Mouse (Mus musculus) intestine, embryonic 16.5 days (tissue): Measurements from ENCODE around the gene Pgm2l1. TPM values are rescaled to one million over a fixed set of nuclear protein-coding genes. Genes with fewer than 3 reads are reported as not detected.

ENCODE experiments used
- ATAC-seq: fragments of 200-750 bp; cut with Nextera tagmentation; 2 replicates; pipeline ENCODE4 v1.8.0; 2017; ENCODE audit warnings: moderate TSS enrichment, moderate library complexity
- H3K27ac ChIP-seq: fragments of 300-500 bp; sonication (generic); 2 replicates; pipeline ENCODE4 v1.5.1; 2014; ENCODE audit warnings: mild to moderate bottlenecking, low read length
- H3K27me3 ChIP-seq: fragments of 300-500 bp; sonication (generic); replicated peaks from 2 replicates; pipeline ENCODE4 v1.6.1; 2014; ENCODE audit warnings: low read length, control low read depth, mixed read lengths; ENCODE audit not compliant: control insufficient read depth, insufficient read depth
- H3K36me3 ChIP-seq: fragments of 300-500 bp; sonication (generic); 2 replicates; pipeline ENCODE4 v1.6.1; 2014; ENCODE audit warnings: low read length, control low read depth; ENCODE audit not compliant: control insufficient read depth, insufficient read depth
- H3K4me1 ChIP-seq: fragments of 300-500 bp; sonication (generic); 2 replicates; pipeline ENCODE4 v1.6.1; 2014; ENCODE audit warnings: low read length, control low read depth, mixed read lengths; ENCODE audit not compliant: control insufficient read depth, insufficient read depth
- H3K4me2 ChIP-seq: fragments of 300-500 bp; sonication (generic); 2 replicates; pipeline ENCODE4 v1.6.1; 2014; ENCODE audit warnings: low read depth, low read length, control low read depth
- H3K4me3 ChIP-seq: fragments of 300-500 bp; sonication (generic); 2 replicates; pipeline ENCODE4 v1.5.1; 2014; ENCODE audit warnings: mild to moderate bottlenecking, low read length
- H3K9ac ChIP-seq: fragments of 300-500 bp; sonication (generic); 2 replicates; pipeline ENCODE4 v1.6.1; 2014; ENCODE audit warnings: low read depth, low read length
- H3K9me3 ChIP-seq: fragments of 300-500 bp; sonication (generic); 2 replicates; pipeline ENCODE4 v1.6.1; 2016; ENCODE audit warnings: low read length, control low read depth; ENCODE audit not compliant: control insufficient read depth
- WGBS: fragments of 180-500 bp; shearing (Covaris S2); extraction: QIAGEN DNeasy Blood & Tissue Kit; methylation state at CpG from one replicate; pipeline ENCODE4 v1.1.7; 2014; 5-methylcytosine and 5-hydroxymethylcytosine counted together
- polyA plus RNA-seq: library from polyadenylated mRNA; unstranded; fragments of >200 nt; fragmentation: Nextera tagmentation; extraction: Ambion mirVana; gene quantifications from 2 replicates; pipeline ENCODE4 v1.2.1, GENCODE M21; 2015

Gene Pgm2l1
- polyA plus RNA-seq, 1 experiment from 2014 or later, result 2.0 TPM

DNA sequence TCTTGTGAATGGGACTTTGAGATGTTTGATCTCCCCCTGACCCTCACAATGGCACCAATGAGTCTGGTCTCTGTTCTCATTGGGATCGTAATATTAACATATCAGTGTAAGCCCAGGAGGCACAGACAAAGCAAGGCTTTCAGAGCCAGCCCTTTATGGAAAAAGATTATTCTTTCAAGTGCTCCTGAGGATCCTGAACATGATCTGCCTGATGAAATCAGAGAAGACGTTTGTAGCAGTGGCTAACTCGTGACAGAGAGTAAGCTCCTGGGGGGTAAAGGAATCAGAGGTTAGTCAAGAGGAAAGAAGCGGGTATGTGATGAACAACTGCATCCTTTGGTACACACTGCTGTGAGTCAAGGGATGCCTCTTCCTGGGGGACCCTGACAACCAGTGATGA, 37.0 kb upstream of the Pgm2l1 start:
- WGBS, result 60% methylated on average over 4 of the region's 4 CpGs
- Histone ChIP-seq H3K36me3 (no peaks in the 10 kb centered on the region), H3K9ac (no peak overlapping the region), H3K4me3 (no peak overlapping the region), H3K9me3 (no peaks in the 10 kb centered on the region), H3K4me1 (no peaks in the 10 kb centered on the region), H3K4me2 (no peak overlapping the region), H3K27me3 (no peaks in the 10 kb centered on the region), H3K27ac (no peak overlapping the region)
- no peak for ATAC-seq

DNA sequence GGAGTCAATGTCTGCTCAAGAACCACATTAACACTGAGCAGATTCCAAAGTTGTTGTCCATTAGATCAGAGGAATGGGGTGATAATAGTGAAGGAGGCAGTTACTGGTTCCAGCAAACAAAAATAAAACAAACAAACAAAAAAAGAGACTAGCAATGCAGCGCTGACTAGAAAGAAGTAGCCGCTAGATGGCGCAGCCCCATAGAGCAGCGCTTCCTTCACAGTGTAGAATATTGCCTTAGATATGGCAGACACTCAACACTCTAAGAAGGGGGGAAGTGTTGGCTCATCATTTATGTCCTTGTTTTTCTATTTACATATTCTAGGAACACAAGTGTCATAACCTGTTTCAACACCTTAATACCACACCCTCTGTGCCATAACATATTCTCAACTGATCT, 36.4 kb upstream of the Pgm2l1 start:
- Histone ChIP-seq H3K9me3 (no peaks in the 10 kb centered on the region), H3K4me3 (no peak overlapping the region), H3K9ac (no peak overlapping the region), H3K36me3 (no peaks in the 10 kb centered on the region), H3K4me2 (no peak overlapping the region), H3K27ac (no peak overlapping the region), H3K27me3 (no peaks in the 10 kb centered on the region), H3K4me1 (no peaks in the 10 kb centered on the region)
- ATAC-seq, result peak; percentile 60; the same call in 1 of the 2 replicates
- WGBS, result 4% methylated on average over 4 of the region's 4 CpGs

DNA sequence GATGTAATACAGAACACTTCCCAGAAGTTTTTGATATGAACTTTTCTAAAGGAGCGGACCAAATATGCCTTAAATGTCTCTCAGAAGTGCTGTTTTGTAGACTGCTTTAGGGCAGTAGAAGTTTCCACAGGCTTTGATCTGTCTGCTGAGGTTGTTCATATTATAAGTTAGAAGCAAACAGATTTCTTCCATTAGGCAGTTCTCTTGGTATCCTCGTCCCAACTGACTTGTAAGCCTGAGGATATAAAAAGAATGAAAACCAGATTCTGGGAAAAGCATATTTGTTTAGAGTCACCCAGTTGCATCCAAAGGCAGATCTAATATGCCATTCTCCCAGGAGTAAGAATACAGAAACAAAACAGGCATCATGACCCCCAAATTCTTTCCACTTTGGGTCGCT, 26.0 kb upstream of the Pgm2l1 start:
- H3K4me1 ChIP-seq, result no peaks in the 10 kb centered on the region

DNA sequence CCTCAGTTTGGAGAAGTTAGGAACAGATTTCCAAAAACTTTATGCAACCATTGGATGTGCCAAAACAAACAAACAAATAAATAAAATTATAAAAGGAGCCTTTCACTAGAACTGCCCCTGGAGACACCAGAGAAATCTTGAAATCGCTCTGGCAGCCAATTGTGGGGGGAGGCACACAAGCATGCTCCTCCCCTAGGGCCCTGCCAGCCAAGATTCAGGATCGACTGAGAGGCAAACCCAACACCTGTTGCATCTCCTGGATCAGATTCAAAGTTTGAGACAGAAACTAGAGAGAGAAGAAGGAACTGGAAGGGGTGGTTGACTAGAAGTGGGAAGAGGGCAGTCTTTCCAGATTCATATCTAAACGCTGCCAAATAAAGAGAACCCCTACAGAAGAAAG, 23.6 kb upstream of the Pgm2l1 start:
- H3K27me3 ChIP-seq, result no peaks in the 10 kb centered on the region
- no peaks in the 10 kb centered on the region for H3K9me3 ChIP-seq
- no peaks in the 10 kb centered on the region for H3K36me3 ChIP-seq
- H3K9ac ChIP-seq, result no peak overlapping the region
- no peak for ATAC-seq
- H3K4me3 ChIP-seq, result no peak overlapping the region
- no peak overlapping the region for H3K27ac ChIP-seq
- no peaks in the 10 kb centered on the region for H3K4me1 ChIP-seq
- H3K4me2 ChIP-seq, result no peak overlapping the region
- WGBS, result 62% methylated on average over 3 of the region's 3 CpGs

More for the DNA sequence above, 26.0 kb upstream of the Pgm2l1 start:
- Histone ChIP-seq H3K36me3 (no peaks in the 10 kb centered on the region), H3K4me3 (no peak overlapping the region), H3K9me3 (no peaks in the 10 kb centered on the region), H3K4me2 (no peak overlapping the region), H3K27ac (no peak overlapping the region), H3K9ac (no peak overlapping the region), H3K27me3 (no peaks in the 10 kb centered on the region)
- no peak for ATAC-seq
- 88% methylated on average over 3 of the region's 3 CpGs for WGBS

DNA sequence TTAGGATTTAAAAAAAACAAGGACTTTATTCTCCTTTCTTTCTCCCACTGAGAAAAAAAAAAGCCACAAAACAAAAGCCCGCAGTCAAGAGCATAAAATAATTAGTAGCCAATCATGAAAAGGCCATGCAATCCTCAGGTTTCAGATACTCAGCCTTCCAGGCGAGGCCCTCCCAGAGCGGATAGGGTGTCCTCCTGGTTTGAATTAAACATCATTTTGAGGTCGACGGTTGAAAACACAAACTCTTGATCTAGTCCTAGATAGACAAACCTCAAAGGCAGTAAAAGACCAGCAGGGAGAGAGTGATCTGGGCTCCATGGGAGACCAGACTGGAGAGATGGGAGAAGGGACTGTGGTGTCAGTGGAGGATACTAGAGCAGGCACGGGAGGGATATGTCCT, 22.3 kb upstream of the Pgm2l1 start:
- no peak overlapping the region for H3K4me3 ChIP-seq
- no peaks in the 10 kb centered on the region for H3K27me3 ChIP-seq
- no peaks in the 10 kb centered on the region for H3K4me1 ChIP-seq
- no peak overlapping the region for H3K9ac ChIP-seq
- WGBS, result 79% methylated on average over 6 of the region's 6 CpGs
- no peaks in the 10 kb centered on the region for H3K36me3 ChIP-seq
- no peak overlapping the region for H3K27ac ChIP-seq
- ATAC-seq, result no peak
- no peaks in the 10 kb centered on the region for H3K9me3 ChIP-seq
- H3K4me2 ChIP-seq, result no peak overlapping the region

DNA sequence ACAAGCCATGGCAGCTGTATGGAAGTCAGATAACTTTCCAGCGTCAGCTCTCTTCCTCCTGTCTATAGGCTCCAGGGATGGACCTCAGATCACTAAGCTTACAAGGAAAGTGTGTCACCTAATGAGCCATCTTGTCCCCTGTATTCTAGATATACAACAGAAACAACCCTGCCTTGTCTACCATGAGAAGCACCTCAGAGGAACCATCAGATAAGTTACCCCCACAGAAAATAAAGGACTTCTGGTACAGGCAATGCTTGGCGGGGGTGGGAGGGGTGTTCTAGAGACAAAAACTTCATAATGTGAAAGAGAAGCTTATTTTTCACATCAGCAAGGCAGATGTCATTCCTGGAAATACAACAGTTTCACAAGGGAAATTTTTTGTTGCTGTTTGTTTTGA, 21.1 kb upstream of the Pgm2l1 start:
- Histone ChIP-seq H3K27me3 (no peaks in the 10 kb centered on the region), H3K9me3 (no peaks in the 10 kb centered on the region), H3K36me3 (no peaks in the 10 kb centered on the region), H3K4me2 (no peak overlapping the region), H3K4me1 (no peaks in the 10 kb centered on the region), H3K9ac (no peak overlapping the region), H3K4me3 (no peak overlapping the region), H3K27ac (no peak overlapping the region)
- no peak for ATAC-seq
- WGBS, result 80% methylated on average over 2 of the region's 2 CpGs

DNA sequence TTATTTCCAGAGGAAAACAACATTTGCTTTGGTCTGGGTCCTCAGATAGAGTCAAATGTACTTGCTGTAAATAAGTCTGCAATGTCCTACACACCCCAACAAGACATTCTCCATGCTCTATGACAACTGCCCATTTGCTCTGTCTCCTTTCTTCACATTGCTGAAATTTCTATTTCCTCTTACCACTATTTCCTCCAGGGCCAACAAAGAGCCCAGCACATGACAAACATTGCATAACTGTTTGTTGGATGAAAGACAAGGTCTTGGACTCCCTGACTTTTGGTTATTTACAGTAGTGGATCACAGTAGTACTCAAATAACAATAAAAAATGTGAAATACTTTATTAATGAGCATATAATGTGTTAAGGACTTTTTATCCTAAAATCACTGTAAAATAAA, 19.3 kb upstream of the Pgm2l1 start:
- Histone ChIP-seq H3K4me2 (no peak overlapping the region), H3K36me3 (no peaks in the 10 kb centered on the region), H3K27me3 (no peaks in the 10 kb centered on the region), H3K27ac (no peak overlapping the region), H3K4me1 (no peaks in the 10 kb centered on the region), H3K9me3 (no peaks in the 10 kb centered on the region), H3K4me3 (no peak overlapping the region), H3K9ac (no peak overlapping the region)
- no peak for ATAC-seq

DNA sequence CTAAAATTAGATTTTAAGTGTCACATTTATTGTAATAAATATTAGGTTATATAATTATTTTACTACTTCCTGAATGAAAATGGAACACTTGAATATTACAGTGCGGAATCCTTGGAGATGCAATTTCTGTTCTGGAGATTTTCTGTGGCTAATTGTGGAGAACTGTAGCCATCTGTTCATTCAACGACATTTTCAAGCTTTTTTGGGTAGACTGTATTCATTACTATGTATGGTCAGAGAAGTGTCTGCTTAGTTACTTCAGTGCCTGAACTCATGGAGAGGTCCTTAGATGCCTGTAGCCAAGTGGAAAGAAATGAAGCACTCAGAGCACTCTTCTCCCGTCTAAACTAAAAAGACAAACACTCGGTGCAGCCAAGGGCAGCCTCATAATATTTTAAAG, 12.9 kb upstream of the Pgm2l1 start:
- Histone ChIP-seq H3K9ac (no peak overlapping the region), H3K9me3 (no peaks in the 10 kb centered on the region), H3K36me3 (no peaks in the 10 kb centered on the region), H3K4me2 (no peak overlapping the region), H3K4me3 (no peak overlapping the region), H3K4me1 (no peaks in the 10 kb centered on the region), H3K27ac (no peak overlapping the region), H3K27me3 (no peaks in the 10 kb centered on the region)
- no peak for ATAC-seq
- WGBS, result 61% methylated on average over 4 of the region's 4 CpGs

DNA sequence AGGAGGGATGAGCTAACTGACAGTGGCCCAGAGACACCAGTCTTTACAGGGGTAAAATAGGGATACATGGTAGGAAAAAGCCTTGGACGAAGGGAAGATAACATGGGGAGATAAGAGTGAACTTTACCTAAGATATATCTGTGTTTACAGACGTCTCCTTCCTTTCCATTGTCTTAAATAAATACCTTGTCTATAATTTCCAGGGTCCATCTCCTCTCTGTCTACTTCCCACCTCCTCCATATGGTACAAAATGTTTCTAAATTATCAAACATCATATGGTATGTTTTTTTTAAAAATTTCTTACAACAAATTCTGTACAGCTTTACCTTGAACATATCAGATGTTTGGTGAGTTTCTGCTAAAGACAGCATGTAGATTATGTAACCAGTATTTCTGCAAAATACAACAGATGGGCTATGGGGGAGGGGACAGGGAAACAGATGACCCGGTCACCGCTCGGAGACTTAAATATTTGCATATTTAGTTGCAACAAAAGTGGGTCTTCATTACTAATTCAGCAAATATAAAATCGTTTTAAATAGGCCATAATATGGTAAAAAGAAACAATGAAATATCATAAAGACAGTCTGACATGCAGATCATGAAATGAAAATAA, 12.0 kb upstream of the Pgm2l1 start:
- Histone ChIP-seq H3K4me2 (no peak overlapping the region), H3K4me3 (no peak overlapping the region), H3K9ac (no peak overlapping the region), H3K27ac (no peak overlapping the region), H3K4me1 (no peaks in the 10 kb centered on the region), H3K9me3 (no peaks in the 10 kb centered on the region), H3K36me3 (no peaks in the 10 kb centered on the region), H3K27me3 (no peaks in the 10 kb centered on the region)
- no peak for ATAC-seq
- 54% methylated on average over 6 of the region's 6 CpGs for WGBS

DNA sequence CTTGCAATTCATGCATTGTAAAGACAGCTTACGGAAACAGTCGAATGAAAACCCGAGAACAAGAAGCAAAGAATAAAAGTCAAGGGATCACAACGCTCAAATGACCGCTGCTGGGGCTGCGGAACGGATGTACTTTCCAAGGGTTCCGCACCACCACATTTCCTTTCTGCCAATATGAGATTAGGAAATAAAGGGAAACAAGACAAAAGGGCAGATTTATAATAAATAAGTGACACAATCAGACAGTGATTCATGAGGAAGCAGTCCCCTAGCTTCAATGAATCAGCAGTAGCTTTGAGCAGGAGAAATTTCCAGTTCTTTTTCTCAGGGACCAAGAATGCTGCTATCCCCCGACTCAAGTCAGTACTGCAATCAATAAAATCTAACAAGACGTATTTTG, 11.2 kb upstream of the Pgm2l1 start:
- Histone ChIP-seq H3K4me1 (no peaks in the 10 kb centered on the region), H3K9ac (no peak overlapping the region), H3K4me2 (no peak overlapping the region), H3K27ac (no peak overlapping the region), H3K4me3 (no peak overlapping the region), H3K27me3 (no peaks in the 10 kb centered on the region), H3K9me3 (no peaks in the 10 kb centered on the region), H3K36me3 (no peaks in the 10 kb centered on the region)
- no peak for ATAC-seq
- WGBS, result 60% methylated on average over 10 of the region's 10 CpGs
